Mouse (Mus musculus): ENCODE results near the gene Rasgef1b. TPM values are rescaled to one million over a fixed set of nuclear protein-coding genes. Genes with fewer than 3 reads are reported as not detected.
A peak's percentile ranks its signal among the peaks of the same experiment; 100 is the strongest.

Gene Rasgef1b
- polyA plus RNA-seq, 1 experiment from 2014 or later: 59.7 TPM

- H3K9me3 ChIP-seq (replicated peaks; ENCODE audit: control insufficient read depth, low read length, poor library complexity, severe bottlenecking): no peaks in the 10 kb centered on the region
- H3K4me1 ChIP-seq (ENCODE audit: control insufficient read depth, insufficient read depth, low read length): peaks cover 7% of the 10 kb centered on the region; the same call in 1 of the 2 replicates
- no peak overlapping the region for H3K4me3 ChIP-seq (ENCODE audit: low read depth, low read length)
- ATAC-seq: no peak
- H3K27me3 ChIP-seq (ENCODE audit: control insufficient read depth, insufficient read depth, low read depth, low read length): no peaks in the 10 kb centered on the region
- H3K36me3 ChIP-seq (ENCODE audit: control insufficient read depth, insufficient read depth, low read length): no peaks in the 10 kb centered on the region
- H3K4me2 ChIP-seq (ENCODE audit: low read length): no peak overlapping the region
- WGBS: 83% methylated on average over 11 of the region's 11 CpGs
- H3K27ac ChIP-seq (ENCODE audit: low read length): no peak overlapping the region
- no peak overlapping the region for H3K9ac ChIP-seq (ENCODE audit: low read depth, low read length)
Observed at GRCm38 (mm10) chr5:99632649-99633310, 96.1 kb downstream of the Rasgef1b start.

- 74% methylated on average over 7 of the region's 7 CpGs for WGBS
- H3K4me1 ChIP-seq (ENCODE audit: control insufficient read depth, insufficient read depth, low read length): peaks cover 5% of the 10 kb centered on the region; the same call in 1 of the 2 replicates
- ATAC-seq: no peak
- H3K9ac ChIP-seq (ENCODE audit: low read depth, low read length): no peak overlapping the region
- H3K36me3 ChIP-seq (ENCODE audit: control insufficient read depth, insufficient read depth, low read length): no peaks in the 10 kb centered on the region
- H3K4me3 ChIP-seq (ENCODE audit: low read depth, low read length): no peak overlapping the region
- no peaks in the 10 kb centered on the region for H3K27me3 ChIP-seq (ENCODE audit: control insufficient read depth, insufficient read depth, low read depth, low read length)
- H3K4me2 ChIP-seq (ENCODE audit: low read length): no peak overlapping the region
- no peak overlapping the region for H3K27ac ChIP-seq (ENCODE audit: low read length)
- no peaks in the 10 kb centered on the region for H3K9me3 ChIP-seq (replicated peaks; ENCODE audit: control insufficient read depth, low read length, poor library complexity, severe bottlenecking)
Observed at GRCm38 (mm10) chr5:99630087-99630486, 98.8 kb downstream of the Rasgef1b start.

- WGBS: 34% methylated on average over 3 of the region's 3 CpGs
- no peak overlapping the region for H3K4me3 ChIP-seq (ENCODE audit: low read depth, low read length)
- H3K27ac ChIP-seq (ENCODE audit: low read length): no peak overlapping the region
- no peak for ATAC-seq
- no peak overlapping the region for H3K4me2 ChIP-seq (ENCODE audit: low read length)
- H3K9ac ChIP-seq (ENCODE audit: low read depth, low read length): no peak overlapping the region
- no peaks in the 10 kb centered on the region for H3K27me3 ChIP-seq (ENCODE audit: control insufficient read depth, insufficient read depth, low read depth, low read length)
- H3K4me1 ChIP-seq (ENCODE audit: control insufficient read depth, insufficient read depth, low read length): peaks cover 5% of the 10 kb centered on the region; the same call in 1 of the 2 replicates
- no peaks in the 10 kb centered on the region for H3K9me3 ChIP-seq (replicated peaks; ENCODE audit: control insufficient read depth, low read length, poor library complexity, severe bottlenecking)
- H3K36me3 ChIP-seq (ENCODE audit: control insufficient read depth, insufficient read depth, low read length): no peaks in the 10 kb centered on the region
Observed at GRCm38 (mm10) chr5:99625603-99626002, 103.3 kb downstream of the Rasgef1b start.

- 92% methylated on average over 5 of the region's 5 CpGs for WGBS
- ATAC-seq: no peak
Observed at GRCm38 (mm10) chr5:99620771-99621170, 108.1 kb downstream of the Rasgef1b start.

GRCm38 (mm10) chr5:99617271-99617800 is 111.5 kb downstream of the Rasgef1b start:
- 26% methylated on average over 5 of the region's 5 CpGs for WGBS
- H3K4me3 ChIP-seq (ENCODE audit: low read depth, low read length): no peak overlapping the region
- no peak overlapping the region for H3K9ac ChIP-seq (ENCODE audit: low read depth, low read length)
- no peaks in the 10 kb centered on the region for H3K9me3 ChIP-seq (replicated peaks; ENCODE audit: control insufficient read depth, low read length, poor library complexity, severe bottlenecking)
- peaks cover 20% of the 10 kb centered on the region for H3K4me1 ChIP-seq (ENCODE audit: control insufficient read depth, insufficient read depth, low read length)
- no peak overlapping the region for H3K4me2 ChIP-seq (ENCODE audit: low read length)
- no peak overlapping the region for H3K27ac ChIP-seq (ENCODE audit: low read length)
- no peaks in the 10 kb centered on the region for H3K36me3 ChIP-seq (ENCODE audit: control insufficient read depth, insufficient read depth, low read length)
- H3K27me3 ChIP-seq (ENCODE audit: control insufficient read depth, insufficient read depth, low read depth, low read length): no peaks in the 10 kb centered on the region
- no peak for ATAC-seq

More at GRCm38 (mm10) chr5:99620771-99621170, 108.1 kb downstream of the Rasgef1b start:
- H3K4me1 ChIP-seq (ENCODE audit: control insufficient read depth, insufficient read depth, low read length): no peaks in the 10 kb centered on the region
- no peak overlapping the region for H3K9ac ChIP-seq (ENCODE audit: low read depth, low read length)
- H3K4me2 ChIP-seq (ENCODE audit: low read length): no peak overlapping the region
- no peaks in the 10 kb centered on the region for H3K27me3 ChIP-seq (ENCODE audit: control insufficient read depth, insufficient read depth, low read depth, low read length)
- H3K36me3 ChIP-seq (ENCODE audit: control insufficient read depth, insufficient read depth, low read length): no peaks in the 10 kb centered on the region
- H3K27ac ChIP-seq (ENCODE audit: low read length): no peak overlapping the region
- no peaks in the 10 kb centered on the region for H3K9me3 ChIP-seq (replicated peaks; ENCODE audit: control insufficient read depth, low read length, poor library complexity, severe bottlenecking)
- no peak overlapping the region for H3K4me3 ChIP-seq (ENCODE audit: low read depth, low read length)

- Histone ChIP-seq H3K4me3 (ENCODE audit: low read depth, low read length) (peak overlapping the region; percentile 22), H3K4me2 (ENCODE audit: low read length) (peak overlapping the region; percentile 55), H3K36me3 (ENCODE audit: control insufficient read depth, insufficient read depth, low read length) (no peaks in the 10 kb centered on the region), H3K4me1 (ENCODE audit: control insufficient read depth, insufficient read depth, low read length) (peaks cover 22% of the 10 kb centered on the region), H3K27ac (ENCODE audit: low read length) (peak overlapping the region; percentile 64), H3K9ac (ENCODE audit: low read depth, low read length) (peak overlapping the region; percentile 46), H3K9me3 (replicated peaks; ENCODE audit: control insufficient read depth, low read length, poor library complexity, severe bottlenecking) (no peaks in the 10 kb centered on the region), H3K27me3 (ENCODE audit: control insufficient read depth, insufficient read depth, low read depth, low read length) (0 out of 2 replicates have a peak, but pooled peaks cover 4% of the 10 kb centered on the region)
- peak; percentile 79 for ATAC-seq
- under 1% methylated on average over 24 of the region's 24 CpGs for WGBS
Observed at GRCm38 (mm10) chr5:99613321-99614118, 115.3 kb downstream of the Rasgef1b start.

GRCm38 (mm10) chr5:99607602-99608001 is 121.3 kb downstream of the Rasgef1b start:
- ATAC-seq: no peak
- H3K27me3 ChIP-seq (ENCODE audit: control insufficient read depth, insufficient read depth, low read depth, low read length): peaks cover 4% of the 10 kb centered on the region; the same call in 1 of the 2 replicates
- no peak overlapping the region for H3K4me3 ChIP-seq (ENCODE audit: low read depth, low read length)
- no peak overlapping the region for H3K27ac ChIP-seq (ENCODE audit: low read length)
- no peaks in the 10 kb centered on the region for H3K9me3 ChIP-seq (replicated peaks; ENCODE audit: control insufficient read depth, low read length, poor library complexity, severe bottlenecking)
- no peaks in the 10 kb centered on the region for H3K36me3 ChIP-seq (ENCODE audit: control insufficient read depth, insufficient read depth, low read length)
- peaks cover 21% of the 10 kb centered on the region for H3K4me1 ChIP-seq (ENCODE audit: control insufficient read depth, insufficient read depth, low read length)
- no peak overlapping the region for H3K4me2 ChIP-seq (ENCODE audit: low read length)
- 77% methylated on average over 5 of the region's 5 CpGs for WGBS
- no peak overlapping the region for H3K9ac ChIP-seq (ENCODE audit: low read depth, low read length)

- H3K27me3 ChIP-seq (ENCODE audit: control insufficient read depth, insufficient read depth, low read depth, low read length): peaks cover 4% of the 10 kb centered on the region; the same call in 1 of the 2 replicates
- H3K4me3 ChIP-seq (ENCODE audit: low read depth, low read length): no peak overlapping the region
- WGBS: 66% methylated on average over 15 of the region's 15 CpGs
- no peak overlapping the region for H3K4me2 ChIP-seq (ENCODE audit: low read length)
- H3K27ac ChIP-seq (ENCODE audit: low read length): no peak overlapping the region
- no peaks in the 10 kb centered on the region for H3K36me3 ChIP-seq (ENCODE audit: control insufficient read depth, insufficient read depth, low read length)
- no peak for ATAC-seq
- H3K9ac ChIP-seq (ENCODE audit: low read depth, low read length): no peak overlapping the region
- peaks cover 21% of the 10 kb centered on the region for H3K4me1 ChIP-seq (ENCODE audit: control insufficient read depth, insufficient read depth, low read length)
- no peaks in the 10 kb centered on the region for H3K9me3 ChIP-seq (replicated peaks; ENCODE audit: control insufficient read depth, low read length, poor library complexity, severe bottlenecking)
Observed at GRCm38 (mm10) chr5:99606164-99606858, 122.6 kb downstream of the Rasgef1b start.

All from midbrain, embryonic 16.5 days (tissue).